In genomic region chr1:92179489-92180006, GRCm38 (mm10) we compare ENCODE assay signal across 8 mouse cellular contexts. TPM values are rescaled to one million over a fixed set of nuclear protein-coding genes. Genes with fewer than 3 reads are reported as not detected.
A peak's percentile ranks its signal among the peaks of the same experiment; 100 is the strongest.
DNase-seq lines count a peak whose midpoint lies in the region; ATAC-seq and TF ChIP-seq lines count a peak whose summit lies in the region.

No protein-coding gene starts in this region.

- under 1% methylated on average over 54 of the region's 61 CpGs for WGBS in forebrain, embryonic 15.5 days
- under 1% methylated on average over 56 of the region's 61 CpGs for WGBS in hindbrain, embryonic 12.5 days
- under 1% methylated on average over 60 of the region's 61 CpGs for WGBS in macrophage (ENCODE audit: missing documents)

- peak overlapping the region; percentile 36 for H3K27ac ChIP-seq in bone marrow macrophage, adult 2 months (ENCODE audit: insufficient read depth, low read depth, low read length)
- H3K27ac ChIP-seq in forebrain, embryonic 15.5 days (replicated peaks): peak overlapping the region; percentile 93
- H3K27ac ChIP-seq in hindbrain, embryonic 12.5 days: peak overlapping the region; percentile 99
- H3K27ac ChIP-seq in macrophage: peak overlapping the region; percentile 13; the same call in 1 of the 2 replicates

- H3K9me3 ChIP-seq in G1E (replicated peaks): no peaks in the 10 kb centered on the region
- no peaks in the 10 kb centered on the region for H3K9me3 ChIP-seq in forebrain, embryonic 15.5 days
- H3K9me3 ChIP-seq in hindbrain, embryonic 12.5 days (replicated peaks): no peaks in the 10 kb centered on the region

- H3K27me3 ChIP-seq in G1E (ENCODE audit: insufficient read depth, low read length): peaks cover 8% of the 10 kb centered on the region; the same call in 1 of the 2 replicates
- H3K27me3 ChIP-seq in forebrain, embryonic 15.5 days: no peaks in the 10 kb centered on the region
- H3K27me3 ChIP-seq in hindbrain, embryonic 12.5 days: no peaks in the 10 kb centered on the region

- DNase-seq in G1E (ENCODE audit: low spot score): no peak
- peak; percentile 34 to 46 for DNase-seq in left cerebral cortex, adult 8-10 months (ENCODE audit: low spot score in 2 of 2)
- DNase-seq in spleen, postnatal 10 days (ENCODE audit: low spot score in 2 of 2): peak; percentile 48 to 63
- DNase-seq in B cell, adult 2 months: no peak

- peak overlapping the region; percentile 79 for H3K4me3 ChIP-seq in G1E (ENCODE audit: low read depth, low read length)
- peak overlapping the region; percentile 85 for H3K4me3 ChIP-seq in bone marrow macrophage, adult 2 months (ENCODE audit: insufficient read depth, low read length)
- H3K4me3 ChIP-seq in forebrain, embryonic 15.5 days: peak overlapping the region; percentile 73
- H3K4me3 ChIP-seq in hindbrain, embryonic 12.5 days: peak overlapping the region; percentile 86
- H3K4me3 ChIP-seq in macrophage (ENCODE audit: inconsistent target): peak overlapping the region; percentile 53

- peaks cover 53% of the 10 kb centered on the region for H3K4me1 ChIP-seq in G1E (ENCODE audit: insufficient read depth, low read depth, low read length)
- H3K4me1 ChIP-seq in bone marrow macrophage, adult 2 months (ENCODE audit: control insufficient read depth, insufficient read depth, low read length): peaks cover 30% of the 10 kb centered on the region
- peaks cover 41% of the 10 kb centered on the region for H3K4me1 ChIP-seq in forebrain, embryonic 15.5 days
- H3K4me1 ChIP-seq in hindbrain, embryonic 12.5 days: peaks cover 33% of the 10 kb centered on the region

- no peak for TF ChIP-seq CTCF in G1E (IDR thresholded peaks at IDR 0.05; ENCODE audit: low read depth, low read length)
- no peak for TF ChIP-seq CTCF in bone marrow macrophage, adult 2 months (IDR thresholded peaks at IDR 0.05; ENCODE audit: low read depth, low read length)

- peak overlapping the region; percentile 68 for H3K9ac ChIP-seq in forebrain, embryonic 15.5 days (replicated peaks)
- H3K9ac ChIP-seq in hindbrain, embryonic 12.5 days: peak overlapping the region; percentile 94

- TF ChIP-seq POLR2A in bone marrow macrophage, adult 2 months (IDR thresholded peaks at IDR 0.05; ENCODE audit: borderline replicate concordance, low read depth, low read length): no peak

- H3K4me2 ChIP-seq in forebrain, embryonic 15.5 days (replicated peaks): peak overlapping the region; percentile 74
- peak overlapping the region; percentile 64 for H3K4me2 ChIP-seq in hindbrain, embryonic 12.5 days (replicated peaks)

- ATAC-seq in G1E (ENCODE audit: extremely low read depth, insufficient number of reproducible peaks, low FRiP score, poor library complexity, severe bottlenecking): no peak
- no peak for ATAC-seq in forebrain, embryonic 15.5 days (replicated peaks)
- peak; percentile 3; the same call in 1 of the 2 replicates for ATAC-seq in hindbrain, embryonic 12.5 days (ENCODE audit: low FRiP score)

- peaks cover 31% of the 10 kb centered on the region for H3K36me3 ChIP-seq in G1E (replicated peaks)
- no peaks in the 10 kb centered on the region for H3K36me3 ChIP-seq in forebrain, embryonic 15.5 days
- no peaks in the 10 kb centered on the region for H3K36me3 ChIP-seq in hindbrain, embryonic 12.5 days
- H3K36me3 ChIP-seq in macrophage (ENCODE audit: inconsistent target): no peaks in the 10 kb centered on the region

- peaks cover 49% of the 10 kb centered on the region for H3K79me2 ChIP-seq in macrophage (ENCODE audit: inconsistent target)

RNA-seq across cellular contexts. Expression of gene Hdac4, which starts 16.0 kb away (rescaled TPM):
- total RNA-seq in G1E (2014; fragmentation: Nextera tagmentation): 27.2 and 36.4 TPM in 2 replicates
- 15.0 and 15.6 TPM in 2 replicates for total RNA-seq in G1E (2017)
- polyA plus RNA-seq in G1E (2012): 18.8 and 19.7 TPM in 2 replicates
- polyA plus RNA-seq in bone marrow macrophage, adult 2 months (2012; ENCODE audit: insufficient read depth, insufficient read length, missing spikeins): 6.4 and 6.8 TPM in 2 replicates
- polyA plus RNA-seq in forebrain, embryonic 15.5 days (2015; fragmentation: Nextera tagmentation; extraction: Ambion mirVana): 31.9 and 32.2 TPM in 2 replicates
- 22.8 and 25.5 TPM in 2 replicates for polyA plus RNA-seq in hindbrain, embryonic 12.5 days (2016; fragmentation: Nextera tagmentation; extraction: Ambion mirVana)
- total RNA-seq in left cerebral cortex, adult 8-10 months (2022): 10 to 100 TPM; 81.5 to 98.0 (median 88.2) TPM
- total RNA-seq in macrophage (2018; cell fraction: chromatin; rRNA removed): 10 to 100 TPM; 23.7 to 65.2 (median 37.9) TPM
- 10 to 100 TPM in 9 of 26 experiments, 1 to 10 TPM in 17; 5.6 to 13.1 (median 8.4) TPM for total RNA-seq in macrophage (2018; cell fraction: cytosol; rRNA removed)
- total RNA-seq in macrophage (2018; cell fraction: nucleus; rRNA removed): 10 to 100 TPM; 11.4 to 53.4 (median 24.5) TPM
- 2.6 to 7.6 TPM (median 4.8 TPM) in 3 replicates for polyA plus RNA-seq in macrophage (2018)

Comparison
In these comparisons a context has a peak if more than half of its experiments do, and no peak if none do; other contexts are left out.
1. DNase-seq: peak in left cerebral cortex, adult 8-10 months (2 of 2) and spleen, postnatal 10 days (2 of 2); none in G1E (single experiment) and B cell, adult 2 months (0 of 2).
2. H3K27ac ChIP-seq: peak in every context shown above with its lines; median percentile 99 in hindbrain, embryonic 12.5 days; 93 in forebrain, embryonic 15.5 days; 36 in bone marrow macrophage, adult 2 months; 13 in macrophage.
3. Peak in every context shown above with its lines, with median percentiles within 50 percentile points of each other: H3K4me3 ChIP-seq.